Mouse (Mus musculus) forebrain, embryonic 11.5 days (tissue): ENCODE measurements at regions not wholly inside any gene's neighbourhood (a gene's known extent, or its start where the extent isn't known, plus 50 kb on each side); places are given as distances from the start of the nearest gene placed in this dataset.
A peak's percentile ranks its signal among the peaks of the same experiment; 100 is the strongest.

Source experiments
- ATAC-seq: fragments of 200-750 bp; cut with Nextera tagmentation; replicated peaks from 2 replicates; pipeline ENCODE4 v1.8.0; 2017; ENCODE audit warnings: moderate TSS enrichment; ENCODE audit not compliant: low FRiP score
- DNase-seq: peaks from one replicate; pipeline ENCODE4 v3.0.0-alpha.2; 2017; ENCODE audit warnings: low spot score
- H3K27ac ChIP-seq: fragments of 300-500 bp; sonication (generic); 2 replicates; pipeline ENCODE4 v1.5.1; 2014; ENCODE audit warnings: low read depth, low read length
- H3K27me3 ChIP-seq: fragments of 300-500 bp; sonication (generic); 2 replicates; pipeline ENCODE4 v1.6.1; 2014; ENCODE audit warnings: mild to moderate bottlenecking, low read length, mixed read lengths; ENCODE audit not compliant: control insufficient read depth, insufficient read depth
- H3K36me3 ChIP-seq: fragments of 300-500 bp; sonication (generic); 2 replicates; pipeline ENCODE4 v1.6.1; 2014; ENCODE audit warnings: mild to moderate bottlenecking, low read length, moderate library complexity, mixed read lengths; ENCODE audit not compliant: control insufficient read depth, insufficient read depth
- H3K4me1 ChIP-seq: fragments of 300-500 bp; sonication (generic); replicated peaks from 2 replicates; pipeline ENCODE4 v1.6.1; 2014; ENCODE audit warnings: low read length, mixed read lengths; ENCODE audit not compliant: control insufficient read depth, insufficient read depth
- H3K4me2 ChIP-seq: fragments of 300-500 bp; sonication (generic); 2 replicates; pipeline ENCODE4 v1.6.1; 2014; ENCODE audit warnings: low read depth, mild to moderate bottlenecking, low read length, moderate library complexity, mixed read lengths; ENCODE audit not compliant: severe bottlenecking
- H3K4me3 ChIP-seq: fragments of 300-500 bp; sonication (generic); 2 replicates; pipeline ENCODE4 v1.5.1; 2014; ENCODE audit warnings: low read depth, low read length
- H3K9ac ChIP-seq: fragments of 300-500 bp; sonication (generic); 2 replicates; pipeline ENCODE4 v1.6.1; 2014; ENCODE audit warnings: low read length
- H3K9me3 ChIP-seq: fragments of 300-500 bp; sonication (generic); 2 replicates; pipeline ENCODE4 v1.6.1; 2016; ENCODE audit warnings: low read length, mixed read lengths; ENCODE audit not compliant: control insufficient read depth
- WGBS: fragments of 180-500 bp; shearing (Covaris S2); extraction: QIAGEN DNeasy Blood & Tissue Kit; methylation state at CpG from one replicate; pipeline ENCODE4 v1.1.7; 2014; 5-methylcytosine and 5-hydroxymethylcytosine counted together

- 87% methylated on average over 1 of the region's 1 CpGs for WGBS
- Histone ChIP-seq H3K9ac (no peak overlapping the region), H3K27ac (no peak overlapping the region), H3K36me3 (no peaks in the 10 kb centered on the region), H3K4me2 (no peak overlapping the region), H3K4me3 (no peak overlapping the region), H3K9me3 (no peaks in the 10 kb centered on the region), H3K27me3 (no peaks in the 10 kb centered on the region), H3K4me1 (no peaks in the 10 kb centered on the region)
- DNase-seq (no peak), ATAC-seq (no peak)
Measured at GRCm38 (mm10) chr8:30797341-30797740, 2631.2 kb upstream of the 5930422O12Rik start.

GRCm38 (mm10) chr8:30817028-30817427 lies 2611.5 kb upstream of the 5930422O12Rik start:
- Histone ChIP-seq H3K4me1 (no peaks in the 10 kb centered on the region), H3K9me3 (no peaks in the 10 kb centered on the region), H3K36me3 (no peaks in the 10 kb centered on the region), H3K27me3 (no peaks in the 10 kb centered on the region), H3K4me3 (no peak overlapping the region), H3K4me2 (no peak overlapping the region), H3K9ac (no peak overlapping the region), H3K27ac (no peak overlapping the region)
- DNase-seq (no peak), ATAC-seq (no peak)
- 93% methylated on average over 5 of the region's 5 CpGs for WGBS

- Histone ChIP-seq H3K36me3 (no peaks in the 10 kb centered on the region), H3K27me3 (no peaks in the 10 kb centered on the region), H3K9ac (no peak overlapping the region), H3K4me2 (no peak overlapping the region), H3K27ac (no peak overlapping the region), H3K9me3 (no peaks in the 10 kb centered on the region), H3K4me1 (no peaks in the 10 kb centered on the region), H3K4me3 (no peak overlapping the region)
- DNase-seq (no peak), ATAC-seq (no peak)
- 75% methylated on average over 25 of the region's 25 CpGs for WGBS
Measured at GRCm38 (mm10) chr8:30822835-30823587, 2605.5 kb upstream of the 5930422O12Rik start.

- 90% methylated on average over 11 of the region's 11 CpGs for WGBS
- DNase-seq (no peak), ATAC-seq (no peak)
- H3K27ac ChIP-seq, result no peak overlapping the region
- no peaks in the 10 kb centered on the region for H3K9me3 ChIP-seq
- no peaks in the 10 kb centered on the region for H3K27me3 ChIP-seq
- H3K9ac ChIP-seq, result no peak overlapping the region
- H3K4me2 ChIP-seq, result no peak overlapping the region
- H3K4me3 ChIP-seq, result no peak overlapping the region
- no peaks in the 10 kb centered on the region for H3K4me1 ChIP-seq
- no peaks in the 10 kb centered on the region for H3K36me3 ChIP-seq
Measured at GRCm38 (mm10) chr8:30823588-30823938, 2604.9 kb upstream of the 5930422O12Rik start.

GRCm38 (mm10) chr8:30826021-30826420 lies 2602.5 kb upstream of the 5930422O12Rik start:
- Histone ChIP-seq H3K9me3 (no peaks in the 10 kb centered on the region), H3K4me2 (no peak overlapping the region), H3K4me1 (no peaks in the 10 kb centered on the region), H3K9ac (no peak overlapping the region), H3K4me3 (no peak overlapping the region), H3K27ac (no peak overlapping the region), H3K36me3 (no peaks in the 10 kb centered on the region), H3K27me3 (no peaks in the 10 kb centered on the region)
- DNase-seq (no peak), ATAC-seq (no peak)
- WGBS, result 86% methylated on average over 4 of the region's 4 CpGs

GRCm38 (mm10) chr8:30838056-30838455 lies 2590.5 kb upstream of the 5930422O12Rik start:
- Histone ChIP-seq H3K27ac (no peak overlapping the region), H3K36me3 (no peaks in the 10 kb centered on the region), H3K4me3 (no peak overlapping the region), H3K4me1 (no peaks in the 10 kb centered on the region), H3K9ac (no peak overlapping the region), H3K9me3 (no peaks in the 10 kb centered on the region), H3K4me2 (no peak overlapping the region), H3K27me3 (no peaks in the 10 kb centered on the region; the same call in 1 of the 2 replicates)
- ATAC-seq, result no peak
- 87% methylated on average over 8 of the region's 8 CpGs for WGBS
- no peak for DNase-seq

GRCm38 (mm10) chr8:30840064-30840463 lies 2588.4 kb upstream of the 5930422O12Rik start:
- Histone ChIP-seq H3K27me3 (no peaks in the 10 kb centered on the region; the same call in 1 of the 2 replicates), H3K27ac (no peak overlapping the region), H3K36me3 (no peaks in the 10 kb centered on the region), H3K9me3 (no peaks in the 10 kb centered on the region), H3K4me2 (no peak overlapping the region), H3K4me1 (no peaks in the 10 kb centered on the region), H3K4me3 (no peak overlapping the region), H3K9ac (no peak overlapping the region)
- 28% methylated on average over 8 of the region's 8 CpGs for WGBS
- ATAC-seq (peak; percentile 89), DNase-seq (peak; percentile 88)

GRCm38 (mm10) chr8:30863017-30863416 lies 2565.5 kb upstream of the 5930422O12Rik start:
- WGBS, result 14% methylated on average over 4 of the region's 4 CpGs
- Histone ChIP-seq H3K9ac (no peak overlapping the region), H3K4me1 (0 out of 2 replicates have a peak, but pooled peaks cover 2% of the 10 kb centered on the region), H3K4me3 (no peak overlapping the region), H3K27ac (no peak overlapping the region), H3K4me2 (no peak overlapping the region), H3K36me3 (no peaks in the 10 kb centered on the region), H3K9me3 (no peaks in the 10 kb centered on the region), H3K27me3 (no peaks in the 10 kb centered on the region)
- DNase-seq (no peak), ATAC-seq (peak; percentile 65; the same call in 1 of the 2 replicates)

- Histone ChIP-seq H3K27me3 (no peaks in the 10 kb centered on the region), H3K9me3 (no peaks in the 10 kb centered on the region), H3K4me3 (no peak overlapping the region), H3K36me3 (no peaks in the 10 kb centered on the region), H3K9ac (no peak overlapping the region), H3K4me2 (no peak overlapping the region), H3K27ac (no peak overlapping the region), H3K4me1 (no peaks in the 10 kb centered on the region)
- DNase-seq (no peak), ATAC-seq (no peak)
- WGBS, result 91% methylated on average over 11 of the region's 11 CpGs
Measured at GRCm38 (mm10) chr8:30906044-30906695, 2522.3 kb upstream of the 5930422O12Rik start.
